Mouse (Mus musculus): ENCODE results near the gene Celf6. TPM values are rescaled to one million over a fixed set of nuclear protein-coding genes. Genes with fewer than 3 reads are reported as not detected.

The Celf6 gene
- not detected for total RNA-seq (2021)

DNA sequence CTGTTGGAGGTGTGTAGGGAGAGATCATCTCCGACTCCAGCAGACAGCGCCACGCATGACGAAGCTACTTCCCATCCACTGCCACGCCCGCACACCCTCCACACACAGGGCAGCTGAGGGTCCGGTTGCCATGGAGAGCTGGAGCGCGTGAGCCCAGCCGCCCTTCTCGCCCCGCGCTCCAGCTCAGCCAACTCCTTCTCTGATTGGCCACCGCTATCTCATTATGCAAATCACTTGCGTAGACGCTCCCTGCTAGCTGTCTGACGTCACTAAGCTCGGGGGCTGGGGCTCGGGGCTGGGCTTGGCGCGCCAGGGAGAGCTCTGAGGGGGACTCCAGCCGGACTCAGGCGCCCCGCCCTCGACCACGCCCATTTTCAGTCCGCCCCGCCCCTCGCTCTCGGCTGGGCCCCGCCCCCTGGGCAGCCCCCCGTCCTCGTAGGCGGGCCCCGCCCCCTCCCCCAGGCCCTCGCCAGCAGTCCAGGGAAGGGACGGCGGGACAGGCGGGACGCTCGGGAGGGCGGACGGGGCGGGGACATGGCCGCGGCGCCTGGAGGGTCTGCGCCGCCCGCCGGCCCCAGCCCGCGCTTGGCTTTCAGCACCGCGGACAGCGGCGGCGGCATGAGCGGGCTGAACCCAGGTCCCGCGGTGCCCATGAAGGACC, at the start of gene Celf6:
Celf6 (plus strand) TSS at position 74 of the 661 bp plus-strand sequence.
- DNase-seq: peak; percentile 63 to 66
- intact Hi-C loops (cut with DNase I): no loop called here

DNA sequence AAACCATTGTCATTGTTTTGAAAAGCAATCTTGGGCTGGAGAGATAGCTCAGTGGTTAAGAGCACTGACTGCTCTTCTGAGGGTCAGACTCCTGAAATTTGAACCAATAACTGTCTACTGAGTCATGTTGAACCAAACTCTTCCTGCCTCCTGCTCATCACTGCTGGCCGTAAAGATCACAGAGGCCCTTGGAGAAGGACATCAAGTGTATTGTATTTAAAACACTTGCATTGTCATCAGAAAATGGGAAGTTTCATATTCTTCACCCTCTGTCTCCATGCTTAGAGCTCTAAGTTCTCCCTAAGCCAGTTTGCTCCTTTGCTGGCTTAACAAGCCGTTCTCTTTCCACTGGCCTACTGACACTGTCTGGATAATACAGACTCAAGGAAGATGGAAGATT, 49.4 kb upstream of the Celf6 start:
- DNase-seq: no peak
- intact Hi-C loops (cut with DNase I): no loop called here

DNA sequence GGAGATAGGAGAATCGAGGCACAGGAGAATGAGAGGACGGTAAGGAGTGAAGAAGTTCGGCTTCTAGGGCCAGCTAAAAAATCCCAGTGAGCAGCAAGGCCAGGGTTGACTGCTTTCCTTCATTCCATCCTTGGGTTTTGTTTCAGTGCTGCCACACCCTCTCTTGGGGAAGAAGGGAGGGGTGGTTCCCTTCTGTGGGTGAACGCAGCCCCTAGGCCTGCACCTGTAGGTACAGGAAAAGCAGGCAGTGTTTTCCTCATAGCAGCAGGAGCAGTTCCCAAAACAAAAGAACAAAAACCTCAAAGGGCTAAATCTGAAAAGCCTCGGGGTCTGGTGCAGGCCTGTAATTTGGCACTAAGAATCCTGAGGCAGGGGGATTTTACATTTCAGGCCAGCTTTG, 46.1 kb upstream of the Celf6 start:
- intact Hi-C loops (cut with DNase I): no loop called here
- no peak for DNase-seq

DNA sequence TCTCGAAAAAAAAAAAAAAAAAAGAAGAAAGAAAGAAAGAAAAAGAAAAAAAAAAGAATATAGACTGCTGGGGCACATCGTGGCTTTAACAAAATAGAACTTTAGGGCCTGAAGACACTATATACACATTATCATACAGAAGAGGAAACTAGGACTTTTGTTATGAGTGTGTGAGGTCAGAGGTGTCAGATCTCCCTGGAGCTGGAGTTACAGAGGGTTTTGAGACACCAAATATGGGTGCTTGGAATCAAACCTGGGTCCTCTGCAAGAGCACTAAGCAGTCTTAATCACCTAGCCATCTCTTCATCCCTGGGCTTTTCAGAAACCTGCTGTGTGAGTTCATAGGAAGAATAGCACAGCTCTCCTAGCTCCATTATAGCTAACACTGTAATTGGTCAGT, 44.3 kb upstream of the Celf6 start:
- intact Hi-C loops (cut with DNase I): no loop called here
- DNase-seq: no peak

DNA sequence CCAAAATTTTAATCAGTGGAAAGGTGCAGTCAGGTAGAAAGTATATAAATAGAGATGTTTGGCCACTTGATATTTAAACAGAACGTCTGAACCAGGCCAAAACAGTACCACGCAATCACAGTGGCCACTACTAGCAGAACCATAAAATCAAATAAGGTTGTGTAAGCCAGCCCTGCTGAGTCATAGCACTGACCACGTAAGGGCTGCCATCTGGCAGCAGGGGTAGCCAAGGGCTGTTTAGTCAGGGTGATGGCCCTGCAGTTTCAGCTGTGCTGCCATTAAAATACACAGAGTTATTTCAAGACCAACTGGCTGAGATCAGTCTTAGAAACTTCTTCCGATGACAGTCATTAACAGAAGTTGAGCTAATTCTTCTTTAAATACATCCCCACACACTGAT, 43.8 kb upstream of the Celf6 start:
- intact Hi-C loops (cut with DNase I): no loop called here
- peak; percentile 46 to 51 for DNase-seq

DNA sequence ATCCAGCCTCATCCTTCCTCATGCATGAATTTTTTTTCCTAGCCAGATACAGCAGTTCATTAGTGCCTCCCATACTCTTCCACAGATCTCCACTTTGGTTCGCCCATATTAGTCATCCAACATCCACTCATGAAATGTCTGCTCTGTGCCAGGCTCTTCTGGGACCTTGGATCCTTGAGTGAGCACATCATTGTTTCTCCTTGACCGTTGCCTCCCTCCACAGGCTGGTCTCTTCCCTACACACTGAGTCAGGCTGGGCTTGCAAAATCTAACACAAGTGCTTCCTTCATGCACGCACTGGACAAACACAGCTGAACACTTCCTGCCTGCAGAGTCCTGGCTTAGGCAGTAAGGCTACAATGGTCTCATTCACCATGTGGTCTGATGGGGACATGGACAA, 40.1 kb upstream of the Celf6 start:
- no peak for DNase-seq
- intact Hi-C loops (cut with DNase I): no loop called here

DNA sequence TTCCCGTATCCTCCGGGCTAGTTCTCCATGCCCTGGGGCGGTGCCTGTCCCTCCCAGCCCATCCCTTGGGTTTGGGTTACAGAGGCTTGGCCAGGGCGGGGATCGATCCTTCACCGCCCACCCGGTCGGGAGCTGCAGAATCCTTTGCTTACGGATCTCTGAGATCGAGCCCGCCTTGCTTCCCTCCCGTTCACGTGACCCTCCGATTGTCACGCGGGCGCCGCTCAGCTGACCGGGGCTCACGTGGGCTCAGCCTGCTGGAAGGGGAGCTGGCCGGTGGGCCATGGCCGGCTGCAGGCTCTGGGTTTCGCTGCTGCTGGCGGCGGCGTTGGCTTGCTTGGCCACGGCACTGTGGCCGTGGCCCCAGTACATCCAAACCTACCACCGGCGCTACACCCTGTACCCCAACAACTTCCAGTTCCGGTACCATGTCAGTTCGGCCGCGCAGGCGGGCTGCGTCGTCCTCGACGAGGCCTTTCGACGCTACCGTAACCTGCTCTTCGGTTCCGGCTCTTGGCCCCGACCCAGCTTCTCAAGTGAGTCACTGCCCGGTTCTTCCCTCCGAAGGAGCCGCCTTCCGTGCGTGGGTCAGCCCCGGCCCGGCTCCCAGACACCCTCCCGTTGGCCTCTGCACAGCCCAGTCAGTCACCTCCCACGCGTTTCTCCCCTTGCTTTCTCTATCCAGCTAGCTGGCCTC, 38.1 kb upstream of the Celf6 start, which contains the start of the genes Hexa and Tmem202:
Hexa (plus strand) TSS at position 100 of the 697 bp plus-strand sequence.
Tmem202 (minus strand) TSS at position 407 of the 697 bp plus-strand sequence.
- intact Hi-C loops (cut with DNase I): loop anchor here (2.0 kb wide), 1 partner anchor 53 kb away; the partner anchor contains the start of gene Arih1
- DNase-seq: peak; percentile 77 to 83

DNA sequence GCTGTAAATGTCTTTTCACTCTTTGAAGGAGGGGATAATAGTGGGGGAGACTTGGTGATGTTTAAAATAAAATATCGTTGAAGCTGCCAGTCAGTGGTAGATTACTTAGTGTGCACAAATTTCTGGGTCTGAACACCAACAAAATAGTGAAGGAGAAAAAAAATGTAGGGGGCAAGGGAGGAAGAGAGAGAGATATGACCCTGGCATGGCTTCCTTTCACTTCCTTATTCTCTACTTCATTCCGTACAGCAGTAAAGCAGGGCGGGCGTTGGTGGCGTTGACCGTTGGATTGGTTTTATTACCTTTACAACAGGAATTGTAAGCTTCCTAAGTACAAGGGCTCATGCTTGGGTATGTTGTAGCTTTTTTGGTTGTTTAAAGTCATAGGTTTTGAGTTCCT, 36.1 kb upstream of the Celf6 start:
- intact Hi-C loops (cut with DNase I): loop anchor here (2.0 kb wide), 1 partner anchor 55 kb away; the partner anchor contains the start of gene Arih1
- no peak for DNase-seq

DNA sequence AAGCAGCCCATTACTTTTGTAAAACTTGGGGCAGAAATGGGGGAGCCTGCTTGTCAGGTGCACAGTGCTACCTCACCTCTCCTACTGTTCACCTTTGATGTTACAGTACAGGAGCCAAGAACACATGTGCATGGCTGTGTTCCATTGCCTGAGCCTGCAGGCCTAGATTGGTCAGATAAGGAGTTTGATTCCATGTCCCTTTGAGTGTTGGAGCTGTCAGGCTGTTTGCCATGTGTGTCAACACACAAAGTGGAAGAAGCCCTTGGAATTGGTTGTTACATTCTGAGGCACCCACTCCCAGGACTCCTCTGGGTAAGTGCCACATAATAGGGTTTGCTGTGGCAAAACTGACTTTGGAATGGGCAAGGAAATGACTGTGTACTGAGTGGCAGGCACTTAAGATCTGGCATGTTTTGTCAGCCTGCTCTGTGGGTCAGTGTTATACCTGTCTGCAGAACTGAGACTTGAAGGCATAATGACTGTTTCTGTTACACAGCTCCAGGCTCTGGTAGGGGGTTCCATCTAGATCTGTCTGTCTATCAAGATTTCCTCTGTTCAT, 34.9 kb upstream of the Celf6 start:
- intact Hi-C loops (cut with DNase I): no loop called here
- no peak for DNase-seq

DNA sequence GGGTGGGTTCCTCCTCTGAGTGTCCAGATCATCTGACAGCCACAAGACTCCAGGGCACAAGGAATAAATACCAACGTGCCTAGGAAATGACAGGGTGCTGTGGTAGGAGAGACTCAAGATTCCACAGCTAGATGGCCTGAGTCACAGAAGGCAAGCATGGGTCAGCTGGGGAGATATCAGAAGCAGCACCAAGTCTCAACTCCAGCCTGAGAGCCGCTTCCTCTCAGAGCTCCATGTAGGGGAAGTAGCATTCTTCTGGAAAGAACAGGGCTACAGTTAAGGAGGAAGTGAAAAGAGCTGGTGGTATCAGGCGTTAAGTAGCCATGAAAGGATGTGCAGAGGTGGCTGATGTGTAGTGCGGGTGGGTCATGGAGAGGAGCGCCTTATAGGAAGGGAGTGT, 33.0 kb upstream of the Celf6 start:
- intact Hi-C loops (cut with DNase I): no loop called here
- no peak for DNase-seq

DNA sequence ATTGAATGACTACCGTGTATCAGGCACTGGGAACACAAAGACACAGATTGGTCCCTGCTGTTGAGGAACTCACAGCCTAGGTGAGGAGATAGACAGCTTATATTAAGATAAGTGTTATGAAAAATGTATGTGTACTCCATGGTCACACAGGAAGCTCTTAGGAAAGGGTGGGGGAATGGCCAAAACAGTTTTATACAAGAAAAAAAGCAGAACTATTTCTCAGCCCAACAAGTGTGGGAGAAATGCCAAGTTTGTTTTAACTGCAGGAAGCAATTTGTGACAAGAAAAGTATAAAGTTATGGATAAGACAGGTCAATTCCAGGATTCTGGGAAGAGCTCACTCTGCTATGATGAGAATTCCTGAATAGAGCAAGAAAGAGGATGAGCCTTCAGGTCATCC, 29.8 kb upstream of the Celf6 start:
- intact Hi-C loops (cut with DNase I): no loop called here
- no peak for DNase-seq

DNA sequence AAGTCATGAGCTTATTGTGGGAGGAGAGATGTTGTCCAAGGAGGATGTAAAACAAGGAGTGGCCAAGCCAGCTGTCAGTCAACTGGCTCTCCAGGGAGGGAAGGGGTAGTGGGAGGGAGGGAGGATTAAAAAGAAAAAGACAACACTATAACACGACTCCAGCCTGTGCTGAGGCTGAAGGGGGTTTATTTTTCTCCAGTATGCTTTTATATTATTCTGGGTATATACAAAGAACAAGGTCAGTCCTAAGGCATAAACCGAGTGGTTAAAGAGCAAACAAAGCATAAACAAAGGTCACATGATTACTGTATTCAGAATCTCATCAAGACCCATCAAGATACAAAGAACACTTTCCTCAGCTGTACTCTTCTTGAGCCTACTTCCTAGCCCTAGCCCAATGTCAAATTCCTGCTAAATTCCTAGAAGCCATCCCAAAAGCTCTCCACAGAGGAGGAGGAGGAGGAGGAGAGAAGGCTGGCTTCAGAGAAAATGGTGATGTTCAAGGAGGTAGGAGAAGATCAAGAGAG, 28.7 kb upstream of the Celf6 start:
- intact Hi-C loops (cut with DNase I): no loop called here
- no peak for DNase-seq

DNA sequence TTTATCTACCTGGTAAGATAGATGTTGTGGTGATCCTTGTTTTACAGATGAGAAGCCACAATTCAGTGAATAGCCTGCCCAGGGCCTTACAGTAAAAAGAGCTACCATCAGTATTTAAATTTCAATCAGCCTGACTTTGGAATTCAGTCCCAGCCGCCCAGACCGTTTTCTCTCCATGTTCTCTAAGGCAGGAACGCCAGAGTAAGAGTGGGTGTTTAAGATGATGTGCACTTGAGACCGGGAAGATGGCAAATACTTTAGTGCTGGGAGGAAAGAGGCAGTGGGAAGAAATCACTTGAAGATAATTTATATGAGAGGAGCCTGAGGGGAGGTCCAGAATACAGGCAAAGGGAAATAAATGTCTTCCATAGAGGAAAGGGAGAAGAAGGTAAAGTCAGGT, 27.6 kb upstream of the Celf6 start:
- intact Hi-C loops (cut with DNase I): no loop called here
- no peak for DNase-seq

DNA sequence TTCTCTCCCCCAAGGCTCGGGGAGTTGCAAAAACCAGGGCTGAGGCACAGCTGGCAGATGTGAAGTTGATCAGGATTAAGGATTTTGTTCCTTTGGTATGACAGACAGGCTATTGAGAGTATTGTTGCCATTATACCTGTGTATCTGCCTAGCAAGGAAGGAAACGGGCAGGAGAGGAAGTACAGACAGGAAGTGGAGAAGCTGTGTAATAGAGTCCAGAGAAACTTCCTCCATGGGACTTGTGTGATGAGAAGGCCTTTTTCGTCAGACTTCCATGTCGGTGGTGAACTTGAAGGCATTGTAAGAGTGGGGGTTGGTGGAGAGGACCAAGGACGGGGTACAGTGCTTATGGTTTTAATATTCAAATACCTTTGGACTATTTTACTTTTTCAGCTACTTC, 26.7 kb upstream of the Celf6 start:
- DNase-seq: no peak

DNA sequence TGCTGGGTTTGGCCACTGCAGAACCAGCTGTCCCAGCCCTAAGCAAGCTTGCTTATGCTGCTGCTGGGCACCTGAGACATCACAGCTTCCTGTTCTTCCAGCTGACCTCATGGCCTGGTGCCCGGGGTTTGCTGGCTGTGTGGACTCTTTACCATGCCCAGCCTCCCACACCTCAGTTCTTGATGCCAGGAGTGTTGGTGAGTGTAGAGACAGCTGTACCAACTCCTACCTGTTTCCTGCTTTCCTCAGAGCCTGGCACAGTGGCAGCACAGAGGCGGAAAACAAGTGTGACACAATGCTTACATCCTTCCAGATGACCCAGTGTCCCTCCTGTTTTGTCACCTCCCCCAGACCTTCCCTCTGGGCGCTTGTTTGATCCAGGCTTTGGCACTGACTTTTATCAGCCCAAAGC, 26.1 kb upstream of the Celf6 start:
- intact Hi-C loops (cut with DNase I): no loop called here
- DNase-seq: peak in 1 of 2 experiments; percentile 24

More for the DNA sequence above, 26.7 kb upstream of the Celf6 start:
- intact Hi-C loops (cut with DNase I): no loop called here

DNA sequence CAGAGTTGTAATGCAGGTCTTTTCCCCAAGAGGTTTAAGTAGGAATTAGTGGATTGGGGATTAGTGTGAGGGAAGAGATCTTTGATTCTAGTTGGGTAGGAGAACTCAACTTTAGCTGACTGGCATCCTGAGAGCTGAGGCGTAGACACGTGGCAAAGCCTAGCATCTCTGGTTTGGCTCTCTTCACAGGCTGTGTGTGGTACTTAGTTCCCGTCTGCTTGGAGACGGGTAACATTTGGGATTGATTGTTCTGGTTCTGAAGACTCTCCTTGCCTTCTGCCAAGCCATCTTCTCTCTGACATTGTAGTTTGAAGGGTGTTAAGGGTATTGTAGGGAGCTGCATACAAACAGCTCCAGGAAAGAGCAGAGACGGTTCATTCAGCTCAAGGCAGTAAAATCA, 25.1 kb upstream of the Celf6 start:
- intact Hi-C loops (cut with DNase I): no loop called here
- DNase-seq: no peak

DNA sequence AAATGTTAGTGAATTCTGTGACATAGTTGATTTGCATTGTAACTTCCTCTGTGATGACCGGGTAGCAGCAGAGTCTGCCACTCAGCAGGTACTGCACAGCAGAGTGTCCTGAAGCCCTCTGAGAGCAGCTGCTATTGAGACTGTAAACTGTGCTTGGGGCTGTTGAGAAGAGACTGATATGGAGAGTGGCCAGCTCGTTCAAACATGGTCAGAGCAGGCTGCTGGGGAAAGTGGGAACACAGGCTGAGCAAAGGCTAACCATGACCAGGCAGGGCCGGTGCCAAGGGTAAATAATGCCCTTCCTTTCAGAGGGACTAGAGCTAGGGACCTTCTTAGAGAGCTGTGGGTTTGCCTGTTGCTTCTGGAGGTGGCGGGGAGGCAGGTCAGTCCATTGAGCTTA, 24.0 kb upstream of the Celf6 start:
- DNase-seq: no peak
- intact Hi-C loops (cut with DNase I): no loop called here

DNA sequence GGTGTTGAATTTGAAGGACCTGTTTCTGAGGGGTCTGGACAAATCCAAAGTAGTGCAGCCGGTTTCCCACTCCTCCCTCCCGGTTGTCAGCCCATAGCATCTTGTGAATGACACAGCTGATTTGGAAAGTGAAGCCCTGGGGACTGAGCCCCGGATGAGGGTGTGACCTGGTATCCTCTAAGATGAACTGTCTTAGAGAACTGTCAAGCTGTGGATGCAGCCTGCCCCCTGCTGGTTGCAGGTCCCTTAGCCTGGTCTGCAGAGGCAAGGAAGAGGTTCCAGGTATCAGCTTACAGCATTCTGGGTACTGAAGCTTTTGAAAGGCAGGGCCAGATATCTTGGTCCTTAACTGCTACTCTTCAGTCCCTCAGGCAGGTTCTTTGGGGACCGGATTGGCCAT, 12.1 kb upstream of the Celf6 start:
- intact Hi-C loops (cut with DNase I): loop anchor here (2.0 to 10.0 kb wide), 3 partner anchors 79 to 553 kb away; partner anchors contain the start of genes Arih1 and Bbs4

DNA sequence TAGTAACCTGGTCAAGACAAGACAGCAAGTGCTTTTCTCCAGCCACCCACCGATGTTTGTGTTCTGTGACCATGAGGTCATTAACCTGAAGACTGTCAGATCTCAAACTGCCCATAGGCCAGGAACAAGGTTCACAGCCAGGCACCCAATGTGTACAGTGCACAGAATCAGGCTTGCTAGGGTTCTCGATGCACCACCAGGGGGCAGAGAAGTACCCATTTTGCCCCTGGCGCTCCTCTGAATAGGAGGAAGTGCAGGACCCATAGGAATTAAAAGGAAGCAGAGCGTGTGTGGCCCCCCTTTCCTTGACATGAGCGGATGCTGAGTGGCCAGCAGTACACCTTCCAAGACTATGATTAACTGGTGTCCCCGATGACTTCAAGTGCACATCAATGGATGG, 10.6 kb upstream of the Celf6 start:
- peak; percentile 50 to 59 for DNase-seq
- intact Hi-C loops (cut with DNase I): loop anchor here (1.0 to 10.0 kb wide), 4 partner anchors 18 to 555 kb away; partner anchors contain the start of gene Bbs4

More for the DNA sequence above, 12.1 kb upstream of the Celf6 start:
- DNase-seq: peak; percentile 79 to 84

DNA sequence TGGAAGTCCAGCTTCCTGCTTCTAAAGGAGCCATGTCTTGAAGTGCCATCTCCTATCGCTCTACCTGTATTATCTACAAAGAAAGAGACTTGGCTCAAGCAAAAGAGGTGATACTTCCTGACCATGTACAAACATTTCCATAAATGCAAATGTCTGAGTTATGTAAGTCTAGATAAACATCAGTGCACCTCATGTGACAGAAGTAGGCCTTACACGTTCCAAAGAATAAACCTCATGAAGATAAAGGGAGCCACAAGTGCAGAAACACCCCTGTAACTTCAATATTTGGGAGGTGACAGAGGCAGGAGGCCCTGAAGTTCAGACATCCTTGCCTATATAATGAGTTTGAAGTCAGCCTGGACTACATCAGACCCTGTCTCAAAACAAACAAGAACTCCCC, 5.9 kb upstream of the Celf6 start:
- no peak for DNase-seq
- intact Hi-C loops (cut with DNase I): no loop called here

DNA sequence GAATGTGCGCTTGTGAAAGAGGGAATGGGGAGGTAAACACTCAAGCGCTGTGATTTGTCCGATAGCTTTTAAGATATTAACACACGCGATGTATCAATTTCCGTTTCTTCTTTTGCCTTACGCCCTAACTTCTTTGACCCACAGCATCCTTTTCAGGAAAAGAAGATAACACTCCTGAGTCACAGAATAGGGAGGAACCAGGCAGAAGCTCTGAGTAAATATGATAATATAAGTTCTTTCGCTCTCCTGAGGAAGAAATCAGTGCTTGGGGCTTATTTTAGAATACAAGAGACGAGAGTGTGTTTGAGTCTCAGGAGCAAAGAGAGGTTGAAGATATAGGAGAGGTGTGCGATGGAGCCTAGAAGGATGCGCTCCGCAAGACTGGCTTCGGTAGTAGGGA, 316 bp upstream of the Celf6 start:
- DNase-seq: no peak
- intact Hi-C loops (cut with DNase I): no loop called here

Measured in heart, postnatal 36 days (tissue).